Mouse (Mus musculus): Measurements from ENCODE around the gene Gsta1. TPM values are rescaled to one million over a fixed set of nuclear protein-coding genes. Genes with fewer than 3 reads are reported as not detected.
A peak's percentile ranks its signal among the peaks of the same experiment; 100 is the strongest.
"Not testable (repeated sequence)": the region's sequence is repeated elsewhere in the genome, so short reads cannot be mapped to it uniquely, and the experiment has no call there.

The Gsta1 gene
- total RNA-seq, 2 experiments from 2014 or later, result 0.41 TPM; not detected in 1

DNA sequence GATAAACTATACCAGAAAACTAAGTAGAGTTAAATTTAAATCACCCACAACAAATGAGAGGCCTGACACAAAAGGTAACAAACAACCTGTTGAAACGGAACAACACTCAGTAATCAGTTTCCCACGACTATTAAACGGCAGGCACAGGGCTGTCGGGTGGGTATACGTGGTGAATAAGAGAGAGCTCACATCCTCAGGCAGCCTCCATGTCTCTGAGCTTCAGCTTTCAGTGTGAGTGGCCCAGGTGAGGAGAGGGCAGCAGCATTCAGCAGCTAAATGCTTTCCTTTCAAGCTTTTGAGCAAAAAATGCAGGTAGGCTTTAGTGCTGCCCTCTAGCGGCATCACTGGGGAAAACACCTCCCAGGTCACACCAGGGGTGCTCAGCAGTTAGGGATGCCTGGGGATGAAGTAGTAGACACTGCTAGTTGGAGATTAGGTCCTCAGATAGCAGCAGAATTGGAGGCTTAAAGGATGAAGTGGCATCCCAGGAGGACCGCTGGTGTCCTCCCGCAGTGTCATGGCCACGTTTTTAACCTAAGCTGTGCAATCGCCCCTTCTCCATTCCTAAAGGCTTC, 2.8 kb downstream of the Gsta1 start:
- not testable (repeated sequence) for DNase-seq

- DNase-seq, result not testable (repeated sequence)
Observed at GRCm38 (mm10) chr9:78255683-78256470, 25.4 kb downstream of the Gsta1 start.

- DNase-seq, result not testable (repeated sequence)
Observed at GRCm38 (mm10) chr9:78256914-78257313, 26.5 kb downstream of the Gsta1 start, which contains the start of gene Gm3776. Gm3776 (plus strand) TSS chr9:78257129.

DNA sequence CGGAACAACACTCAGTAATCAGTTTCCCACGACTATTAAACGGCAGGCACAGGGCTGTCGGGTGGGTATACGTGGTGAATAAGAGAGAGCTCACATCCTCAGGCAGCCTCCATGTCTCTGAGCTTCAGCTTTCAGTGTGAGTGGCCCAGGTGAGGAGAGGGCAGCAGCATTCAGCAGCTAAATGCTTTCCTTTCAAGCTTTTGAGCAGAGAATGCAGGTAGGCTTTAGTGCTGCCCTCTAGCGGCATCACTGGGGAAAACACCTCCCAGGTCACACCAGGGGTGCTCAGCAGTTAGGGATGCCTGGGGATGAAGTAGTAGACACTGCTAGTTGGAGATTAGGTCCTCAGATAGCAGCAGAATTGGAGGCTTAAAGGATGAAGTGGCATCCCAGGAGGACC, 29.2 kb downstream of the Gsta1 start:
- peak; percentile 66 for DNase-seq

- not testable (repeated sequence) for DNase-seq
Observed at GRCm38 (mm10) chr9:78270945-78271344, 40.5 kb downstream of the Gsta1 start.

DNA sequence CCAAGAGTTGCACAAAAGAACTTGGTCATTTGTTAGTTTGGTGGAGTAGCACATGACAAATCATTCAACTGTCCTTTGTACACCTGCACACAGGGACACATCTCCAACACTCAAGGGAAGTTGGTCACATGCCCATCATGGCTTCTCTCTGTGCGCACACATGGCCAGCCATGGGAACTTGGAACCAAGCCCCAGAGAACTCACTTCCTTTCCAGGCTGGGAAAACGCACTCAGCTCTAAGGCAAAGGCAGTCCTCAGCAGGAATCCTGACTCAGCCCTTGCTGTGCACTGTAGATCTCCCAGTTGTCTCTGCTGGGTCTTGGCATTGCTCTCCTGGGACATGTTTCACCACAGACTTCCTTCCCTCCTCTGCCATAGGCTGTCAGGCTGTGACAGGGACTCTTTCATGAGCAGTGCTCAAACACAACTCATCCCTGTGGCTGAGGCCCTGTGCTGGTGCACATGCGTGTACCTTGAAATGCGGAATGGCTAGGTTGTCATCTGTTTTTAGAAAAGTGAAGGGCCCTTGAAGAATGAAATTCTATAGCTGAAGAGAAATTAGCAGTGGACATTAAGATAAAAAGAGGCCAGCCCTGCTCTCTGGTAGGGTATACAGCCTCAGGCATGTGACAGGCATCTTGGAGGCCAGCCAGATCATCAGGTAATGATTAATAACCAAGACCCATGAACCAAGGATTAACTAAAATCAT, 51.7 kb downstream of the Gsta1 start:
- DNase-seq, result not testable (repeated sequence)

DNA sequence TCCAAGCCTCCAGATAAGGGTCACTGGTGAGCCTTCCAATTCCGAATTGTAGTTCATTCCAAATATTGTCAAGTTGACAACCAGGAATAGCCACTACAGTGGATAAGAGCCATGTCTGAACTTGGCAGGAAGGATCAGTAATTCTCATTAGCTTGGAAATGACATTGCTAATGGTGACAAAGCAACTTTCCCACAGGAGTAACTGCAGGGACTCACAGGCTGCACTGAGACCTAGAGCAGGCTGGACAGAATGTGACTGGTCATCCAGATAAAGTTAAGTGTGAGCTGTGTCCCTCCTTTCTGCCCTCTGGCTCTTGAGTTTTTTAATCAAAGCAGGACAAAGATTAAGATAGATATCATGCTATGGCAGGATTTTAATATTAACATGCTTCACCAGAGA, 58.6 kb downstream of the Gsta1 start:
- not testable (repeated sequence) for DNase-seq

DNA sequence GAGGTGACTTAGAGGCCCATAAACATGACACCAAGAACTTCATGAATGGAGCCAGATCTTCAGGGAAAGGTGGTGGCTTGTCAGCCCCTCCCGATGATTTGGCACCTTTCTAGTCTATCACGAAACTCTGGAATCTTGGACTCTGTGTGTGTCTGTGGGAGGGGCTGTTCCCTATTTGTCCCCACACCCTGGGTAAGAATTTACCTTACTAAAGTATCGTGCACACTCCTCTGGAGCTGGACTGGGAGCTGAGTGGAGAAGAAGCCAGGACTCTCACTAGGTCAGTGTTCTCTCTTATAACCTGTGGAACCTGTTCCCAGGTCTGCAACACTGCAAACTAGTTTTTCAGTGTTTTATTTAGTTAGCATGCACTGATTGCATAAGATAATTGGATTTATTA, 59.3 kb downstream of the Gsta1 start, which contains the start of gene Gm10639:
Gm10639 (plus strand) TSS at position 201 of the 400 bp plus-strand sequence.
- DNase-seq, result not testable (repeated sequence)

Other genes with a start within 250 kb of the Gsta1 start
- gene Gcm1, start 178.7 kb upstream of the Gsta1 start, total RNA-seq (2021), result not detected
- 10 to 100 TPM; 67.6 to 72.3 TPM for gene Fbxo9, start 121.6 kb upstream of the Gsta1 start, total RNA-seq (2021)
- gene Ick, start 121.5 kb upstream of the Gsta1 start, total RNA-seq (2021), result 10 to 100 TPM; 23.9 to 24.0 TPM
- 10 to 100 TPM; 66.4 to 68.2 TPM for gene Gsta4, start 47.9 kb upstream of the Gsta1 start, total RNA-seq (2021)
- not detected for gene Gm3776, start 26.5 kb downstream of the Gsta1 start, total RNA-seq (2021)
- not detected for gene Gm10639, start 59.3 kb downstream of the Gsta1 start, total RNA-seq (2021)
- gene Omt2a, start 84.1 kb downstream of the Gsta1 start, total RNA-seq (2021), result not detected
- not detected for gene Omt2b, start 96.9 kb downstream of the Gsta1 start, total RNA-seq (2021)
- not detected for gene Gsta2, start 125.1 kb downstream of the Gsta1 start, total RNA-seq (2021)
- gene Dppa5a, start 137.5 kb downstream of the Gsta1 start, total RNA-seq (2021), result not detected
- not detected for gene Ooep, start 148.1 kb downstream of the Gsta1 start, total RNA-seq (2021)
- gene Ddx43, start 165.1 kb downstream of the Gsta1 start, total RNA-seq (2021), result not detected
- 1 to 10 TPM; 1.7 to 2.0 TPM for gene Cgas, start 212.6 kb downstream of the Gsta1 start, total RNA-seq (2021)
- 10 to 100 TPM; 20.3 to 20.4 TPM for gene Mto1, start 217.6 kb downstream of the Gsta1 start, total RNA-seq (2021)
- not detected for gene Gm17324, start 218.1 kb downstream of the Gsta1 start, total RNA-seq (2021)

Data from heart, postnatal 4 days (tissue).